Mouse (Mus musculus) testis, adult 2 months (tissue): ENCODE results near the gene Nxph1.

Source experiments
- CTCF ChIP-seq: fragments of 200-500 bp; IDR thresholded peaks from 2 replicates; pipeline ENCODE4 v1.5.1; 2012; ENCODE audit warnings: low read depth, mild to moderate bottlenecking, inconsistent platforms, low read length, moderate library complexity; ENCODE audit not compliant: control insufficient read depth, insufficient read depth, insufficient replicate concordance
- POLR2A ChIP-seq: fragments of 200-500 bp; IDR thresholded peaks from 2 replicates; pipeline ENCODE4 v1.6.1; 2012; ENCODE audit warnings: low read depth, mild to moderate bottlenecking, inconsistent platforms, low read length, moderate library complexity; ENCODE audit not compliant: control insufficient read depth

DNA sequence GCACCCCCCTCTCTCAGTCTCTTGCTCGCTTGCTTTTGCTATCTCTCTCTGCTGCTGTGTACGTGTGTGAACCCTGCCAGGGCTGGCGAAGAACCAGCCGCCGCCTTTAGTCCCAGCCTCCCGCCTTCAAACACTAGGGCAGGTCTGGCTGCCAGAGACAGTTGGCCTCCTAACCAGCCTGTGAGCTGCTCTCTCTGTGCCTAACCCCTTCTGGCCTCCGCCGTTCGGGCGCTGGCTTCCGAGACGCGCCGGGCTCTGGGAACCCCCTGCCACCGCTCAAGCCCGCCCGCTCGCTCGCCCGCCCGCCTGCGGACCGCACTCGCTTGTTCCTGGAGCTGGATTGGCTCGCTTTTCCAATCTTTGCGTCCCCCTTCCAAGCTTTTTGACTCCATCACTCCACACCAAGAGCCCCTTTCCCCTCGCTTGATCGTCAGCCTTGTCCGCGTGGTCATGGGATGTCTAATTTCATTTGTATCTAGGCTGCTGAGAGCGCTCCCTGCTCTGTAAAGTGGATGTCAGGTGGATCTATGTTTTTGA is 1.5 kb downstream of the Nxph1 start:
- TF ChIP-seq CTCF (no peak), POLR2A (no peak)
